Mouse (Mus musculus) forebrain, embryonic 13.5 days (tissue): ENCODE results near the gene Plpp6. TPM values are rescaled to one million over a fixed set of nuclear protein-coding genes. Genes with fewer than 3 reads are reported as not detected.
A peak's percentile ranks its signal among the peaks of the same experiment; 100 is the strongest.

Experiments
- ATAC-seq: fragments of 200-750 bp; cut with Nextera tagmentation; 2 replicates; pipeline ENCODE4 v1.8.0; 2017
- H3K27ac ChIP-seq: fragments of 300-500 bp; sonication (generic); 2 replicates; pipeline ENCODE4 v1.5.1; 2015; ENCODE audit warnings: inconsistent platforms, mild to moderate bottlenecking, moderate library complexity
- H3K27me3 ChIP-seq: fragments of 300-500 bp; sonication (generic); 2 replicates; pipeline ENCODE4 v1.6.1; 2015; ENCODE audit warnings: mild to moderate bottlenecking, inconsistent platforms
- H3K36me3 ChIP-seq: fragments of 300-500 bp; sonication (generic); 2 replicates; pipeline ENCODE4 v1.6.1; 2015; ENCODE audit warnings: mild to moderate bottlenecking, inconsistent platforms; ENCODE audit not compliant: poor library complexity, severe bottlenecking
- H3K4me1 ChIP-seq: fragments of 300-500 bp; sonication (generic); 2 replicates; pipeline ENCODE4 v1.6.1; 2015; ENCODE audit warnings: inconsistent platforms
- H3K4me2 ChIP-seq: fragments of 300-500 bp; sonication (generic); 2 replicates; pipeline ENCODE4 v1.6.1; 2015; ENCODE audit warnings: inconsistent platforms, mild to moderate bottlenecking, moderate library complexity
- H3K4me3 ChIP-seq: fragments of 300-500 bp; sonication (generic); 2 replicates; pipeline ENCODE4 v1.5.1; 2015; ENCODE audit warnings: mild to moderate bottlenecking, inconsistent platforms
- H3K9ac ChIP-seq: fragments of 300-500 bp; sonication (generic); 2 replicates; pipeline ENCODE4 v1.6.1; 2015; ENCODE audit warnings: mild to moderate bottlenecking, inconsistent platforms
- H3K9me3 ChIP-seq: fragments of 300-500 bp; sonication (generic); replicated peaks from 2 replicates; pipeline ENCODE4 v1.6.1; 2016; ENCODE audit warnings: inconsistent platforms
- WGBS: fragments of 180-500 bp; shearing (Covaris S2); methylation state at CpG from one replicate; pipeline ENCODE4 v1.1.7; 2015; 5-methylcytosine and 5-hydroxymethylcytosine counted together
- polyA plus RNA-seq: library from polyadenylated mRNA; unstranded; fragments of >200 nt; fragmentation: Nextera tagmentation; extraction: Ambion mirVana; gene quantifications from 2 replicates; pipeline ENCODE4 v1.2.1, GENCODE M21; 2015

Gene Plpp6
- polyA plus RNA-seq, 1 experiment from 2014 or later: 5.3 TPM

- Histone ChIP-seq H3K36me3 (no peaks in the 10 kb centered on the region), H3K27me3 (no peaks in the 10 kb centered on the region), H3K4me3 (no peak overlapping the region), H3K9me3 (no peaks in the 10 kb centered on the region), H3K4me2 (no peak overlapping the region), H3K9ac (no peak overlapping the region), H3K4me1 (no peaks in the 10 kb centered on the region), H3K27ac (no peak overlapping the region)
- no peak for ATAC-seq
- 82% methylated on average over 2 of the region's 2 CpGs for WGBS
These were observed 16.4 kb upstream of the Plpp6 start for GRCm38 (mm10) chr19:28947311-28947710.

GRCm38 (mm10) chr19:28951251-28951650 lies 12.5 kb upstream of the Plpp6 start:
- Histone ChIP-seq H3K4me2 (no peak overlapping the region), H3K4me3 (no peak overlapping the region), H3K9me3 (no peaks in the 10 kb centered on the region), H3K9ac (no peak overlapping the region), H3K27me3 (no peaks in the 10 kb centered on the region), H3K36me3 (no peaks in the 10 kb centered on the region), H3K4me1 (no peaks in the 10 kb centered on the region), H3K27ac (no peak overlapping the region)
- no peak for ATAC-seq
- WGBS: 52% methylated on average over 5 of the region's 5 CpGs

GRCm38 (mm10) chr19:28963113-28963512 lies 640 bp upstream of the Plpp6 start:
- Histone ChIP-seq H3K4me2 (peak overlapping the region; percentile 90), H3K9me3 (no peaks in the 10 kb centered on the region), H3K4me1 (peaks cover 21% of the 10 kb centered on the region), H3K9ac (no peak overlapping the region), H3K27ac (no peak overlapping the region), H3K36me3 (no peaks in the 10 kb centered on the region), H3K4me3 (peak overlapping the region; percentile 86), H3K27me3 (no peaks in the 10 kb centered on the region)
- 55% methylated on average over 3 of the region's 3 CpGs for WGBS
- no peak for ATAC-seq

DNA sequence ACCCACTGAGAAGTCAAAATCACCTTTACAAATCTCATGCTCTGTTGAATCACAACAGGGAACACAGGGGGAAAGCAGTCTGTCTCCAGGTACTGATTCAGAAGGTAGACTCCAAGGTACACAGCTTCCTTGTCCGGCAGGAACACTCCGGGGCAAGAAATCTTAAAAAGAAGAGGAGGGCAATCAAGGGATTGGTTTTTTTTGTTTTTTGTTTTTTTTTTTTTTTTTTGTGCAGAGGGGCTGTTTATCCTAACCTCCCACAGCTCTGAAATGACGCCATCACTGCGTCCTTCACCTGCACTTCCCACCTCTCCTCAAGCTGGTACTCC lies 276 bp upstream of the Plpp6 start:
- peak overlapping the region; percentile 90 for H3K4me2 ChIP-seq
- H3K27ac ChIP-seq: no peak overlapping the region
- H3K9me3 ChIP-seq: no peaks in the 10 kb centered on the region
- WGBS: 0% methylated on average over 4 of the region's 4 CpGs
- H3K27me3 ChIP-seq: no peaks in the 10 kb centered on the region
- ATAC-seq: no peak
- no peaks in the 10 kb centered on the region for H3K36me3 ChIP-seq
- peak overlapping the region; percentile 91 for H3K9ac ChIP-seq
- peaks cover 21% of the 10 kb centered on the region for H3K4me1 ChIP-seq
- peak overlapping the region; percentile 86 for H3K4me3 ChIP-seq

DNA sequence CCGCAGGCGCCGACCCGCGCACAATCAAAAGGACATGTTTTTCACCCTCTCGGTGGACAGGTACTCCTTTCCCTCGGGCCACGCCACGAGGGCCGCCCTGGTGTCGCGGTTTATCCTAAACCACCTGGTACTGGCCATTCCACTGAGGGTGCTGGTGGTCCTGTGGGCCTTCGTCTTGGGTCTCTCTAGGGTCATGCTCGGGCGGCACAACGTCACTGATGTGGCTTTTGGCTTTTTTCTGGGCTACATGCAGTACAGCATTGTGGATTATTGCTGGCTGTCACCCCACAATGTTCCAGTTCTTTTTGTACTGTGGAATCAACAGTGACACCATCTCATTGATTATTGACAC lies 775 bp downstream of the Plpp6 start:
- ATAC-seq: peak; percentile 41; the same call in 1 of the 2 replicates
- H3K9ac ChIP-seq: peak overlapping the region; percentile 91

DNA sequence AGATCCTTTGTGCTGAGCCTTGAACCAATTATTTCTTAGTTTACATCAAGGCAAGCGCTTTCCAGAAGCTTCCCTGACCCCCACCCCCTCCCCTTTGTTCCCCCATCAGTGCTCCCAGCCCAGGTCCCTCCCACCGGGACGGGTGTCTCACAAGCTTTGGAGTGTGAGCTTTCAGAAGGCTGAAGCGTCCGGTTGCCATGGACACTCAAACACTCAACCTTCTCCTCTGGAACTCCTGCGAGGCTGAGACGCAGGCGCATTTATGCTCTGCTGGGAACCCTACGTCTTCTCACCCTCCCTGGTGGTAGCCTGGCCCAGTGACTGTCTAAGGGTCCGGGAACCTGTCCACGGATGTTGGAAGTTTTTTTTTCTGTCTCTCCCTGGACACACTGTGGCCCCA lies 3.9 kb downstream of the Plpp6 start, which contains the start of gene 4430402I18Rik:
Gene 4430402I18Rik, minus strand, starts transcription at position 149 of the 400 bp plus-strand sequence.
- H3K4me3 ChIP-seq: no peak within 1 kb of the TSS
- H3K9ac ChIP-seq: peak within 1 kb of the TSS; percentile 21; the same call in 1 of the 2 replicates
- ATAC-seq: peak; percentile 57; the same call in 1 of the 2 replicates
- H3K9me3 ChIP-seq: no peaks in the 10 kb centered on the region
- H3K27ac ChIP-seq: no peak within 1 kb of the TSS
- no peaks in the 10 kb centered on the region for H3K27me3 ChIP-seq
- H3K36me3 ChIP-seq: no peaks in the 10 kb centered on the region
- WGBS: under 1% methylated on average over 11 of the region's 11 CpGs
- H3K4me2 ChIP-seq: peak within 1 kb of the TSS; percentile 44
- H3K4me1 ChIP-seq: peaks cover 21% of the 10 kb centered on the region

More for the DNA sequence above, 775 bp downstream of the Plpp6 start:
- no peaks in the 10 kb centered on the region for H3K36me3 ChIP-seq
- H3K27me3 ChIP-seq: no peaks in the 10 kb centered on the region
- peak overlapping the region; percentile 90 for H3K4me2 ChIP-seq
- peaks cover 21% of the 10 kb centered on the region for H3K4me1 ChIP-seq
- H3K4me3 ChIP-seq: peak overlapping the region; percentile 86
- H3K27ac ChIP-seq: peak overlapping the region; percentile 75; the same call in 1 of the 2 replicates
- no peaks in the 10 kb centered on the region for H3K9me3 ChIP-seq
- WGBS: 4% methylated on average over 16 of the region's 16 CpGs

- ATAC-seq: no peak
- 75% methylated on average over 4 of the region's 4 CpGs for WGBS
- no peak overlapping the region for H3K9ac ChIP-seq
These were observed 4.4 kb downstream of the Plpp6 start for GRCm38 (mm10) chr19:28968178-28968577.

GRCm38 (mm10) chr19:28969231-28969630 lies 5.5 kb downstream of the Plpp6 start:
- no peak for ATAC-seq
- 88% methylated on average over 5 of the region's 5 CpGs for WGBS
- Histone ChIP-seq H3K9ac (no peak overlapping the region), H3K9me3 (no peaks in the 10 kb centered on the region), H3K27ac (no peak overlapping the region), H3K27me3 (no peaks in the 10 kb centered on the region), H3K4me2 (no peak overlapping the region), H3K4me1 (peaks cover 21% of the 10 kb centered on the region), H3K36me3 (no peaks in the 10 kb centered on the region), H3K4me3 (no peak overlapping the region)

More at GRCm38 (mm10) chr19:28968178-28968577, 4.4 kb downstream of the Plpp6 start:
- Histone ChIP-seq H3K9me3 (no peaks in the 10 kb centered on the region), H3K4me2 (no peak overlapping the region), H3K36me3 (no peaks in the 10 kb centered on the region), H3K4me1 (peaks cover 21% of the 10 kb centered on the region), H3K27me3 (no peaks in the 10 kb centered on the region), H3K27ac (no peak overlapping the region), H3K4me3 (no peak overlapping the region)

- WGBS: 88% methylated on average over 11 of the region's 11 CpGs
- no peak overlapping the region for H3K27ac ChIP-seq
- H3K4me1 ChIP-seq: peaks cover 13% of the 10 kb centered on the region
- H3K27me3 ChIP-seq: peaks cover 3% of the 10 kb centered on the region; the same call in 1 of the 2 replicates
- H3K9ac ChIP-seq: no peak overlapping the region
- H3K4me2 ChIP-seq: no peak overlapping the region
- H3K36me3 ChIP-seq: no peaks in the 10 kb centered on the region
- no peaks in the 10 kb centered on the region for H3K9me3 ChIP-seq
- ATAC-seq: no peak
- no peak overlapping the region for H3K4me3 ChIP-seq
These were observed 6.5 kb downstream of the Plpp6 start for GRCm38 (mm10) chr19:28970251-28970650.

- WGBS: 17% methylated on average over 35 of the region's 35 CpGs
- Histone ChIP-seq H3K4me3 (peak overlapping the region; percentile 42), H3K9ac (peak overlapping the region; percentile 58), H3K4me2 (peak overlapping the region; percentile 70), H3K36me3 (no peaks in the 10 kb centered on the region), H3K4me1 (no peaks in the 10 kb centered on the region; the same call in 1 of the 2 replicates), H3K27me3 (peaks cover 3% of the 10 kb centered on the region; the same call in 1 of the 2 replicates), H3K9me3 (no peaks in the 10 kb centered on the region), H3K27ac (no peak overlapping the region)
- peak; percentile 93 for ATAC-seq
These were observed 11.3 kb downstream of the Plpp6 start for GRCm38 (mm10) chr19:28974862-28975611.

DNA sequence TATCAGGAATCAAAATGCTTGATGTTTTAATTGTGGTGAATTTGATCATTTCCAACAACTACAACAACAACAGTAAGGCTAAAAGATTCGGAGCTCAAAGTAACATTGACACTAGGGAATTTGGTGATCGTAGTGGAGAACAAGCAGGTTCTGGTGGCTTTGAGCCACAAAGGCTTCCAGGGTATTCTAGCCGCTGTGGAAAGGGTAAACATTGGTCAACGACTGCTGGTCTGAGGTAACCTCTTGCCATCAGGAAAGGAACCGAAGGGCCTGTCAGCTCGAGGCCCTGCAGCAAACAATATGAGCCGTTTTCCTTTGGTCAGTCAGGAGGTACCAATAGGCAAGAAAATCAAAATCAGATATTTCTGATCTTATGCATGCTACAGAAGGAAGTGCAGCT lies 18.9 kb downstream of the Plpp6 start:
- 88% methylated on average over 7 of the region's 7 CpGs for WGBS
- Histone ChIP-seq H3K36me3 (no peaks in the 10 kb centered on the region), H3K9ac (no peak overlapping the region), H3K9me3 (no peaks in the 10 kb centered on the region), H3K4me1 (no peaks in the 10 kb centered on the region), H3K4me2 (no peak overlapping the region), H3K27me3 (no peaks in the 10 kb centered on the region), H3K27ac (no peak overlapping the region), H3K4me3 (no peak overlapping the region)
- no peak for ATAC-seq

DNA sequence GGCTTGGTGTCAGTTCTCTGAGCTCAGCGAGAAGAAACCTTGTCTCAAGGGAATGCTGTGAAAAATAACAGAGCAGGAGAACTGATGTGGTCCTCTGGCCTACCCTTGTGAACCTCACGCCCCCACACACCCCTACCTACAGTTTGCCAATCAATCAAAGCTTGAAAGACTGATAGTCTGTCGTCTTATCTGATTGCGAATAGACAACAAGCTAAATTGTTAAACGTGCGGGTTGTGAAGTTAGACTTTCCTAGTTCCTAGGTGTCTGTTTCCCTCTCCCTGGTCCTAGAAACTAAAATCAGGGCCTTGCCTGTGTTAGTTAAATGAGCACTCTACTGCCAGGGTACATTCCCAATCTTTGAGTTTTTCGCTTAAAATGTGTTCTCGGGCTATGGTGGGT lies 25.8 kb downstream of the Plpp6 start:
- Histone ChIP-seq H3K9me3 (no peaks in the 10 kb centered on the region), H3K4me1 (peaks cover 19% of the 10 kb centered on the region), H3K36me3 (peaks cover 11% of the 10 kb centered on the region; the same call in 1 of the 2 replicates), H3K4me2 (peak overlapping the region; percentile 81), H3K9ac (peak overlapping the region; percentile 92), H3K4me3 (peak overlapping the region; percentile 91), H3K27ac (no peak overlapping the region), H3K27me3 (no peaks in the 10 kb centered on the region)
- ATAC-seq: no peak
- 75% methylated on average over 8 of the region's 8 CpGs for WGBS
